Mouse (Mus musculus) bone marrow, adult 2 months (tissue): ENCODE data around the gene Cby3.

Experiments used
- CTCF ChIP-seq: fragments of 200-500 bp; IDR thresholded peaks from 2 replicates; pipeline ENCODE4 v1.5.1; 2011; ENCODE audit warnings: low read length, control low read depth; ENCODE audit not compliant: control insufficient read depth, insufficient read depth
- POLR2A ChIP-seq: fragments of 200-500 bp; IDR thresholded peaks from 2 replicates; pipeline ENCODE4 v1.6.1; 2011; ENCODE audit warnings: low read depth, mild to moderate bottlenecking, control low read depth, low read length, borderline replicate concordance; ENCODE audit not compliant: control insufficient read depth

DNA sequence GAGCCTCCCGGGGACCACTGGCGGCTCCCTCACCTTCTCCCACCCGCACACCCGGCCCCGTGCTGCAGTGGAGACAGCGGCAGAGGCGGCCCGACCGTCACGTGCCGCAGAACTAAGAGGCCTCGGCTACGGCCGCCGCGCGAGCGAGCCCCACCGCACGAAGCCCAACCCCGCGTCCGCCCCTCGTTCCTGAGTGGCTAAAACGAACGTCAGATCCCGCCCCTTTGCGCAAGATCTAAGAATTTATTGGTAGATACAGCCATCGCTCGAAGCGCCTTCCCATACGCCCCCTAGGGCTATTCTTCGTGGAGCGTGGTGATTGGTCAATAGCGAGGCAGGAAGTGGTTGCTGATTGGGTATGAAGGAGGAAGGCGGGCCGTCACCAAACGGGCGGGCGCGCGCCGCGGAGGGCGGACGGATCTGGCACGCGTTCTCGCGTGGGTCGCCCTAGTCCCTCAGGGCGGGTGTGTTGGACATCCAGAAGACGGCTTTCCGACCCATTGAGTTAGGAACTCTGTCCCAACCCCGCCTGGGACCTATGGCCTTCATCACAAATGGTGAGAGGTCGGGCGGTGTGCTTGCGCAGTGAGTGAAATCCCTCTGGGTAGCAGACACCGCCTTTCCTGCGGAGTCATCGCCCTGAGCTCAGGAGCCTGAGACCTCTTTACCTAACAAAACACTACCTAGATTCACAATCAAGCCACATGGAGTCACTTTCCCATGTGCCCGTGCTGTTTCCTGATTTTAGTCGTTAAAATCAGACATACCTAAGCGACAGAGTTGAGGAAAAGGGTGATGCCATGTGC is 28.6 kb upstream of the Cby3 start, which contains the start of gene Canx:
- TF ChIP-seq CTCF, result peak; percentile 11; the same call in 1 of the 2 replicates
- peak; percentile 95 for TF ChIP-seq POLR2A
